Mouse (Mus musculus): ENCODE measurements around the gene Slc35d2. TPM values are rescaled to one million over a fixed set of nuclear protein-coding genes. Genes with fewer than 3 reads are reported as not detected.
"Not testable (repeated sequence)": the region's sequence is repeated elsewhere in the genome, so short reads cannot be mapped to it uniquely, and the experiment has no call there.

Gene Slc35d2
- polyA plus RNA-seq, 1 experiment from 2014 or later = 5.5 TPM

DNA sequence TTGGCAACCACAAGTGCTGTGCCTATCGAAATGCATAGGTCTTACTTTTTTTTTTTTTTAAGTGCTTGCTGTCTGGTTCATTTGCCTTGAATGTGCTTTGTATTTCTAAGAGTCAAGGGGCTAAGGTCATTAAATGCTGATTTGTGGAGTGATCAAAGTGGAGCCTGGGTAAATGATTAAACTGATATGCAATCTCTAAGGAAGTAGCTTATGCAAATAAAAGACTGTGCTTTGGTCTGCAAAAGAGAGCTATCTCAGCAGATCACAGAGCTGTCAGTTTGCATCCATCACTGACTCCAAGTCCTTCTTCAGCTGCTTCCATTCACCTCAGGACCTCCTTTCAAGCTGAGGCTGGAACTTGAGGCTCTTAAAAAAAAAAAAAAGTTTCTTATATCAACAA, 75.2 kb downstream of the Slc35d2 start:
- WGBS = 26% methylated on average over 1 of the region's 1 CpGs
- ATAC-seq (ENCODE audit: low FRiP score, low TSS enrichment) = peak; percentile 82

DNA sequence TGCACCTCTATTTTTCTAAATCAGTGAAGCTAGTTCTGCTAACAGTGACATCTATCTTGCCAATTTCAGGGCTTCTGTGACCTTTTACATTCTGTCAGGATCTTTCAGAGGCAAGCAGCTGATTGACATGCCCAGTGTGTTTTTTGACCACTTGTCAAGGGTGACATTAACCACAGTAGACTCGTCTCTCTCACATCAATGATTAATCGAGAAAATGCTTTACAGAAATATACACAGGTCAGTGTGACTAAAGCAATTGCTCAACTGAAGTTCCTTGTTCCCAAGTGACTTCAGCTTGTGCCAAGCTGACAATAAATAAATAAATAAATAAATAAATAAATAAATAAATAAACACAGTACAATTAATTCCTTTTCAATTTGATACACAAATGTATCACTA, 76.9 kb downstream of the Slc35d2 start:
- not testable (repeated sequence) for H3K9me3 ChIP-seq (ENCODE audit: control insufficient read depth, low read length); H3K9ac ChIP-seq (ENCODE audit: low read depth, low read length); ATAC-seq (ENCODE audit: low FRiP score, low TSS enrichment); H3K27me3 ChIP-seq (ENCODE audit: control insufficient read depth, insufficient read depth, low read length); H3K36me3 ChIP-seq (ENCODE audit: control insufficient read depth, insufficient read depth, low read length); H3K4me2 ChIP-seq (replicated peaks; ENCODE audit: low read depth, low read length); H3K4me1 ChIP-seq (ENCODE audit: control insufficient read depth, insufficient read depth, low read length); H3K27ac ChIP-seq (ENCODE audit: low read depth, low read length); H3K4me3 ChIP-seq (ENCODE audit: low read length)
- WGBS = 78% methylated on average over 2 of the region's 2 CpGs

More for the DNA sequence above, 75.2 kb downstream of the Slc35d2 start:
- no peaks in the 10 kb centered on the region for H3K4me1 ChIP-seq (ENCODE audit: control insufficient read depth, insufficient read depth, low read length)
- no peak overlapping the region for H3K27ac ChIP-seq (ENCODE audit: low read depth, low read length)
- no peaks in the 10 kb centered on the region for H3K36me3 ChIP-seq (ENCODE audit: control insufficient read depth, insufficient read depth, low read length)
- H3K9me3 ChIP-seq (ENCODE audit: control insufficient read depth, low read length) = peaks cover 10% of the 10 kb centered on the region
- no peak overlapping the region for H3K9ac ChIP-seq (ENCODE audit: low read depth, low read length)
- no peak overlapping the region for H3K4me3 ChIP-seq (ENCODE audit: low read length)
- no peak overlapping the region for H3K4me2 ChIP-seq (replicated peaks; ENCODE audit: low read depth, low read length)
- H3K27me3 ChIP-seq (ENCODE audit: control insufficient read depth, insufficient read depth, low read length) = no peaks in the 10 kb centered on the region

GRCm38 (mm10) chr13:64050895-64051294, 78.3 kb downstream of the Slc35d2 start:
- Histone ChIP-seq H3K36me3 (ENCODE audit: control insufficient read depth, insufficient read depth, low read length) (no peaks in the 10 kb centered on the region), H3K4me3 (ENCODE audit: low read length) (no peak overlapping the region), H3K4me2 (replicated peaks; ENCODE audit: low read depth, low read length) (no peak overlapping the region), H3K27me3 (ENCODE audit: control insufficient read depth, insufficient read depth, low read length) (no peaks in the 10 kb centered on the region), H3K4me1 (ENCODE audit: control insufficient read depth, insufficient read depth, low read length) (no peaks in the 10 kb centered on the region), H3K9me3 (ENCODE audit: control insufficient read depth, low read length) (peaks cover 10% of the 10 kb centered on the region), H3K27ac (ENCODE audit: low read depth, low read length) (no peak overlapping the region), H3K9ac (ENCODE audit: low read depth, low read length) (no peak overlapping the region)
- ATAC-seq (ENCODE audit: low FRiP score, low TSS enrichment) = no peak
- WGBS = 66% methylated on average over 4 of the region's 4 CpGs

DNA sequence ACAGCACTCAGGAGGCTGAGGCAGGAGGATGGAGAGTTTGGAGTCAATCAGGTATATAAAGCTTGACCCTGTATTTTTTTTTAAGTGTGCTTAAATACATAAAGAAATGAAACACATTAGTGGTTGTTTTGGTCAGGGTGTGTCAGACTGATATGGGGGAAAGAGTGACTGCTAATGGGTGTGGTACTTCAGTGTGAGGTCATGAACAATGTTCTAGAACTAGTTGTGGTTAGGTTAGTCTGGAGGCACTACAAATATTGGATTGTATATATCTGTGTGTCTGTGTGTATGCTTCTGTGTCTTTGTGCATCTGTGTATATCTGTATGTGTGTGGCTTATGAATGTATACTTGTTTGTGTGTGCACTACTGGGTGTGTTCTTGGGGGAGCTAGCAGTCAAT, 79.6 kb downstream of the Slc35d2 start:
- H3K4me1 ChIP-seq (ENCODE audit: control insufficient read depth, insufficient read depth, low read length) = no peaks in the 10 kb centered on the region
- H3K4me3 ChIP-seq (ENCODE audit: low read length) = no peak overlapping the region
- H3K9me3 ChIP-seq (ENCODE audit: control insufficient read depth, low read length) = peaks cover 10% of the 10 kb centered on the region
- ATAC-seq (ENCODE audit: low FRiP score, low TSS enrichment) = no peak
- H3K36me3 ChIP-seq (ENCODE audit: control insufficient read depth, insufficient read depth, low read length) = no peaks in the 10 kb centered on the region
- no peak overlapping the region for H3K27ac ChIP-seq (ENCODE audit: low read depth, low read length)
- no peaks in the 10 kb centered on the region for H3K27me3 ChIP-seq (ENCODE audit: control insufficient read depth, insufficient read depth, low read length)
- H3K9ac ChIP-seq (ENCODE audit: low read depth, low read length) = no peak overlapping the region
- H3K4me2 ChIP-seq (replicated peaks; ENCODE audit: low read depth, low read length) = no peak overlapping the region

- Histone ChIP-seq H3K9ac (ENCODE audit: low read depth, low read length) (no peak overlapping the region), H3K4me2 (replicated peaks; ENCODE audit: low read depth, low read length) (no peak overlapping the region), H3K27me3 (ENCODE audit: control insufficient read depth, insufficient read depth, low read length) (no peaks in the 10 kb centered on the region), H3K4me1 (ENCODE audit: control insufficient read depth, insufficient read depth, low read length) (no peaks in the 10 kb centered on the region), H3K27ac (ENCODE audit: low read depth, low read length) (no peak overlapping the region), H3K9me3 (ENCODE audit: control insufficient read depth, low read length) (peaks cover 10% of the 10 kb centered on the region), H3K4me3 (ENCODE audit: low read length) (no peak overlapping the region), H3K36me3 (ENCODE audit: control insufficient read depth, insufficient read depth, low read length) (no peaks in the 10 kb centered on the region)
- no peak for ATAC-seq (ENCODE audit: low FRiP score, low TSS enrichment)
- WGBS = 92% methylated on average over 2 of the region's 2 CpGs
Observed at GRCm38 (mm10) chr13:64048467-64048866, 80.7 kb downstream of the Slc35d2 start.

Other genes with a start within 250 kb of the Slc35d2 start
- not detected in 2 replicates for gene Hsd17b3, start 40.1 kb downstream of the Slc35d2 start, polyA plus RNA-seq (2014; fragmentation: Nextera tagmentation; extraction: Ambion mirVana)
- gene Zfp367, start 23.8 kb upstream of the Slc35d2 start, polyA plus RNA-seq (2014; fragmentation: Nextera tagmentation; extraction: Ambion mirVana) = 13.6 and 21.4 TPM in 2 replicates
- 23.7 and 32.6 TPM in 2 replicates for gene Habp4, start 32.5 kb upstream of the Slc35d2 start, polyA plus RNA-seq (2014; fragmentation: Nextera tagmentation; extraction: Ambion mirVana)
- gene Cdc14b, start 145.9 kb upstream of the Slc35d2 start, polyA plus RNA-seq (2014; fragmentation: Nextera tagmentation; extraction: Ambion mirVana) = 15.4 and 24.8 TPM in 2 replicates
- gene Aaed1, start 183.3 kb upstream of the Slc35d2 start, polyA plus RNA-seq (2014; fragmentation: Nextera tagmentation; extraction: Ambion mirVana) = 32.7 and 47.0 TPM in 2 replicates
- 283 and 323 TPM in 2 replicates for gene Ctsl, start 241.5 kb upstream of the Slc35d2 start, polyA plus RNA-seq (2014; fragmentation: Nextera tagmentation; extraction: Ambion mirVana)